Mouse (Mus musculus): ENCODE data around the gene Tbc1d16. TPM values are rescaled to one million over a fixed set of nuclear protein-coding genes. Genes with fewer than 3 reads are reported as not detected.
A peak's percentile ranks its signal among the peaks of the same experiment; 100 is the strongest.

Gene Tbc1d16
- polyA plus RNA-seq, 1 experiment: 17.6 TPM

- TF ChIP-seq CTCF (IDR thresholded peaks at IDR 0.05; ENCODE audit: insufficient read depth, low read length): no peak
- no peak for TF ChIP-seq POLR2A (IDR thresholded peaks at IDR 0.05; ENCODE audit: borderline replicate concordance, extremely low read depth, low read depth, low read length)
- DNase-seq: no peak
- Histone ChIP-seq H3K4me1 (ENCODE audit: control insufficient read depth, insufficient read depth, low read length) (peaks cover 18% of the 10 kb centered on the region), H3K4me3 (replicated peaks; ENCODE audit: extremely low read depth, low read depth, low read length) (no peak overlapping the region)
- WGBS: 74% methylated on average over 18 of the region's 18 CpGs
These were observed 98.8 kb downstream of the Tbc1d16 start for GRCm38 (mm10) chr11:119129281-119130058.

GRCm38 (mm10) chr11:119128668-119129280 lies 99.5 kb downstream of the Tbc1d16 start:
- peaks cover 18% of the 10 kb centered on the region for H3K4me1 ChIP-seq (ENCODE audit: control insufficient read depth, insufficient read depth, low read length)
- 72% methylated on average over 11 of the region's 11 CpGs for WGBS
- DNase-seq: no peak

GRCm38 (mm10) chr11:119127686-119128473 lies 100.4 kb downstream of the Tbc1d16 start:
- no peak for TF ChIP-seq POLR2A (IDR thresholded peaks at IDR 0.05; ENCODE audit: borderline replicate concordance, extremely low read depth, low read depth, low read length)
- no peak for TF ChIP-seq CTCF (IDR thresholded peaks at IDR 0.05; ENCODE audit: insufficient read depth, low read length)
- Histone ChIP-seq H3K4me3 (replicated peaks; ENCODE audit: extremely low read depth, low read depth, low read length) (no peak overlapping the region), H3K4me1 (ENCODE audit: control insufficient read depth, insufficient read depth, low read length) (peaks cover 18% of the 10 kb centered on the region)
- peak; percentile 70 for DNase-seq
- 33% methylated on average over 9 of the region's 9 CpGs for WGBS

More at GRCm38 (mm10) chr11:119128668-119129280, 99.5 kb downstream of the Tbc1d16 start:
- no peak overlapping the region for H3K4me3 ChIP-seq (replicated peaks; ENCODE audit: extremely low read depth, low read depth, low read length)
- TF ChIP-seq CTCF (IDR thresholded peaks at IDR 0.05; ENCODE audit: insufficient read depth, low read length) (no peak), POLR2A (IDR thresholded peaks at IDR 0.05; ENCODE audit: borderline replicate concordance, extremely low read depth, low read depth, low read length) (no peak)

GRCm38 (mm10) chr11:119127147-119127546 lies 101.2 kb downstream of the Tbc1d16 start:
- TF ChIP-seq CTCF (IDR thresholded peaks at IDR 0.05; ENCODE audit: insufficient read depth, low read length) (no peak), POLR2A (IDR thresholded peaks at IDR 0.05; ENCODE audit: borderline replicate concordance, extremely low read depth, low read depth, low read length) (no peak)
- Histone ChIP-seq H3K4me1 (ENCODE audit: control insufficient read depth, insufficient read depth, low read length) (peaks cover 18% of the 10 kb centered on the region), H3K4me3 (replicated peaks; ENCODE audit: extremely low read depth, low read depth, low read length) (no peak overlapping the region)
- 46% methylated on average over 12 of the region's 12 CpGs for whole genome bisulfite sequencing
- peak; percentile 44 for DNase-seq

- TF ChIP-seq POLR2A (IDR thresholded peaks at IDR 0.05; ENCODE audit: borderline replicate concordance, extremely low read depth, low read depth, low read length) (peak; percentile 40; the same call in 1 of the 2 replicates), CTCF (IDR thresholded peaks at IDR 0.05; ENCODE audit: insufficient read depth, low read length) (peak; percentile 58)
- 18% methylated on average over 23 of the region's 23 CpGs for WGBS
- DNase-seq: peak; percentile 90
- Histone ChIP-seq H3K4me1 (ENCODE audit: control insufficient read depth, insufficient read depth, low read length) (peaks cover 18% of the 10 kb centered on the region), H3K4me3 (replicated peaks; ENCODE audit: extremely low read depth, low read depth, low read length) (peak overlapping the region; percentile 6)
These were observed 102.1 kb downstream of the Tbc1d16 start for GRCm38 (mm10) chr11:119125929-119126861.

GRCm38 (mm10) chr11:119124536-119124935 lies 103.8 kb downstream of the Tbc1d16 start:
- DNase-seq: no peak
- TF ChIP-seq CTCF (IDR thresholded peaks at IDR 0.05; ENCODE audit: insufficient read depth, low read length) (no peak), POLR2A (IDR thresholded peaks at IDR 0.05; ENCODE audit: borderline replicate concordance, extremely low read depth, low read depth, low read length) (no peak)
- H3K4me1 ChIP-seq (ENCODE audit: control insufficient read depth, insufficient read depth, low read length): peaks cover 18% of the 10 kb centered on the region
- WGBS: 83% methylated on average over 6 of the region's 6 CpGs
- H3K4me3 ChIP-seq (replicated peaks; ENCODE audit: extremely low read depth, low read depth, low read length): no peak overlapping the region

- no peak overlapping the region for H3K4me3 ChIP-seq (replicated peaks; ENCODE audit: extremely low read depth, low read depth, low read length)
- 64% methylated on average over 5 of the region's 5 CpGs for WGBS
- TF ChIP-seq CTCF (IDR thresholded peaks at IDR 0.05; ENCODE audit: insufficient read depth, low read length) (no peak), POLR2A (IDR thresholded peaks at IDR 0.05; ENCODE audit: borderline replicate concordance, extremely low read depth, low read depth, low read length) (no peak)
- H3K4me1 ChIP-seq (ENCODE audit: control insufficient read depth, insufficient read depth, low read length): peaks cover 18% of the 10 kb centered on the region
- no peak for DNase-seq
These were observed 104.6 kb downstream of the Tbc1d16 start for GRCm38 (mm10) chr11:119123522-119124319.

GRCm38 (mm10) chr11:119122396-119122795 lies 105.9 kb downstream of the Tbc1d16 start:
- Histone ChIP-seq H3K4me1 (ENCODE audit: control insufficient read depth, insufficient read depth, low read length) (peaks cover 8% of the 10 kb centered on the region; the same call in 1 of the 2 replicates), H3K4me3 (replicated peaks; ENCODE audit: extremely low read depth, low read depth, low read length) (no peak overlapping the region)
- no peak for TF ChIP-seq POLR2A (IDR thresholded peaks at IDR 0.05; ENCODE audit: borderline replicate concordance, extremely low read depth, low read depth, low read length)
- no peak for TF ChIP-seq CTCF (IDR thresholded peaks at IDR 0.05; ENCODE audit: insufficient read depth, low read length)
- 70% methylated on average over 5 of the region's 5 CpGs for WGBS
- no peak for DNase-seq
